Mouse (Mus musculus) cerebellum, postnatal 14 days (tissue): Measurements from ENCODE around the gene Slc44a3.

ENCODE experiments used
- DNase-seq, 2 experiments: peaks; one replicate each; pipeline ENCODE4 v3.0.0; 2021; ENCODE audit warnings: mixed read lengths in 2 of 2

Gene Slc44a3

DNA sequence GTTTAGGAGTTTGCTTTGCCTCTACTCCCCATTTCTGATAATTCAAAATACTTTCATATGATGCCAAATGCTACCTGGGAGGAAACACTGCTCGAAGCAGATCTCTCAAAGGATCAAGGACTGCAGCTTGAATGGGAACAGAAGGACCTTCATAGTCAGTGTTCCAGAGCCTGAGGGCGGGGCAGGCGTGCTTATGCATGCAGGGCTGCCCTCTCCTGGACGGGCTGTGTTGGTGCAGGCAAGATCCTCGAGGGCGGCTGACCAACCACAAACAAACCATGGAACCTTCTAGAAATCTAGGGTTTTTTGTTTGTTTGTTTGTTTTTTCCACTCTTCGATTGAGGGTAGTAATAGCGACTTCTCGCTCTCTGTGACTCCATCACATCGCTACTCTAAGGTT, 32.0 kb downstream of the Slc44a3 start:
- peak; percentile 78 to 84 for DNase-seq

DNA sequence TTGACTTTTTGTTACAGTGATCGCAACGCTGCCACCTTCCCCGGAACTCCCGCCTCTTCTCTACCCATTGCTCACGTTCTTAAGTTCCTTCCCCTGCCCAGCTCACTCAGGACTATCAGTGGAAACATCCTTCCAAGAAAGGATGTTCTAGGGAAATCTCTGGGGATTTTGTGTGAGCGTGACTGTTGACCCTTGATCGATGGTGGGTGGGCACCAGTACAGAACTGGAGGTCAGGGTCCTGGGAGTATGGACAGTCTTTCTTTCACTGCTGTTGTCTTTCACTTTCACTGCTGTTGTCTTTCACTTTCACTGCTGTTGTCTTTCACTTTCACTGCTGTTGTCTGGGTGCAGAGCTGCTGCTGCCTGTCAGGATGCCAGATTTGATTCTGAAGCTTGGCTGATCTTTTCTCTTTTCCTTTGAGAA, 38.2 kb downstream of the Slc44a3 start:
- DNase-seq, result no peak

DNA sequence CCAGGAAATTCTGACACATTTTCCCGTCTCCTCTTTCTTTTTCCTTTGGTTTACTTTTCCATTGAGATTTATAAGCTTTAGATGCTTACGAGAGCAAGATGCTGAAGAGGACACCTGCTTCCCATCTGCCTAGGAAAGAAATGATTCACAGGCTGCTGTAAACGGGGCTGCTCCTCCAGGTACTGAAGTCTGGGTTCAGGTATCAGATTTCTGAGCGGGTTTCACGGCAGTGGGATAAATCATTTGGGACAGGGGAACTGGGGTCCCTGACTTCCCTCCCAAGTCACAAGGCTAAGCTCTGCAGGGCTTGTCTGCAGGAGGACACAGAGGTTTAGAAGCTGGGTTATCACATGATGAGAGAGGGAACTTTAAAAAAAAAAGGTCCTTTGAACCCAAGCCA, 40.2 kb downstream of the Slc44a3 start:
- no peak for DNase-seq

DNA sequence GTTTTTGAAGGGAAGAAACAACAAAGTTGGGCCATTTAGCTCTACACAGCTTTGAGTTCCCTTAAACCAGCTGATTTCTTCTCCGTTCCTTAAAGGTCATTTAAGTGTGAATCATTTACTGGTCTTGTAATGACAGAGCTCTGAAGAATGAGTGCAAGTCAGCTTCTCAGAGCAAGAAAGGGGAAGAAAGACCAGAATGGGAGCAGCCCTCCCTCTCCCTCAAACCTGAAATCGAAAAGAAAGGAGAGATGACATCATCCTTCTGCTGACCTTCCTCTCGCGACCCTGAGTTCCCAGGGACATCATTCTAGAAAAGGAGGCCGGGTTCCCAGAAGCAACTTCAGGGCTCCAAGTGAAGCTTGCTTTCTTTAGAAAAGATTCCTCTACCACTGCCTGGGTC, 41.3 kb downstream of the Slc44a3 start:
- no peak for DNase-seq

DNA sequence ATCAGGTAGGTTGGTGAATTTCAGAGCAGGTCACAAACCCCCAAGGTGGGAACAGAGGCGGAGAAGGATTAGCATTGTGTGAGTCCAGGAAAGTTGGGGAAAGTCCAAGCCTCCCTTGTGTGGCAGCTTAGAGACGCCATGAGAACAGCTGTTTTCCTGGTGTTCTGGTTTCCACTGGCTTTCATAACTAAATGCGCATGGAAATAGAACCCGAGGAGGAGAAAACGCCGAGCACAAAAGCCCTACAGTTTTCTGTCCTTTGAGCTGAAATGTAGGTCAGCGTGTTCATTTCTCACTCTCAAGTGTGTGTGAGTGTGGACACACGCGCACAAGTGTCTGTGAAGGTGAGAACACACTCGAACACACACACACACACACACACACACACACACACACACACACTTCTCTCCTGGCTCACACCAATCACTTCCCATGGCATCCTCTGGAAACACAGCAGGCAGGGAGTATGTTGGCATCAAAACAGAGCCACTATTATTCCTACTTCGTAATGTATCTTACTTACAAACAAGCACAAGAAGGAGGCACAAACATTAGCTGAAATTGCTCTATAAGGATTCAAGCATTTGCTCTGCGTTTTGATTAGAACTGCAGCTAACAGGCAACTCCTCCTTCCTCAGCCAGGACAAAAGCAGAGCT, 42.6 kb downstream of the Slc44a3 start:
- DNase-seq, result no peak

DNA sequence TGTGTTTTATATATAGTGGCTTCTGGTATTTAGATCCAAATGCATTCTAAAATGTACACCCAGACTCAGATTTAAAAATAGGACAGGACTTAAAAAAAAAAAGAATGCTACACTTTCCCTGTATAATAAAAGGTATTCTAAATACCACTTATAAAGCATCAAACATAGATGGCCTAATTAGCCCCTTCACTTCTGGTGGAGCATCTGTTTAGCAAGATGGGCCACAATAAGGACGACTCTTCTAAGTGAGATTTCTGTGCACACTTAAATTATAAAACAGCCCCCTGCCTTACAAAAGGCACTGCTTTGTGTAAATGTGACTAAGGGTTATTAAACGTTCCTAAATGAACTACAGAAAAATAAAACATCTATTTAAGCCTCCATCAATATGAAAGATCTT, 47.0 kb downstream of the Slc44a3 start:
- no peak for DNase-seq

DNA sequence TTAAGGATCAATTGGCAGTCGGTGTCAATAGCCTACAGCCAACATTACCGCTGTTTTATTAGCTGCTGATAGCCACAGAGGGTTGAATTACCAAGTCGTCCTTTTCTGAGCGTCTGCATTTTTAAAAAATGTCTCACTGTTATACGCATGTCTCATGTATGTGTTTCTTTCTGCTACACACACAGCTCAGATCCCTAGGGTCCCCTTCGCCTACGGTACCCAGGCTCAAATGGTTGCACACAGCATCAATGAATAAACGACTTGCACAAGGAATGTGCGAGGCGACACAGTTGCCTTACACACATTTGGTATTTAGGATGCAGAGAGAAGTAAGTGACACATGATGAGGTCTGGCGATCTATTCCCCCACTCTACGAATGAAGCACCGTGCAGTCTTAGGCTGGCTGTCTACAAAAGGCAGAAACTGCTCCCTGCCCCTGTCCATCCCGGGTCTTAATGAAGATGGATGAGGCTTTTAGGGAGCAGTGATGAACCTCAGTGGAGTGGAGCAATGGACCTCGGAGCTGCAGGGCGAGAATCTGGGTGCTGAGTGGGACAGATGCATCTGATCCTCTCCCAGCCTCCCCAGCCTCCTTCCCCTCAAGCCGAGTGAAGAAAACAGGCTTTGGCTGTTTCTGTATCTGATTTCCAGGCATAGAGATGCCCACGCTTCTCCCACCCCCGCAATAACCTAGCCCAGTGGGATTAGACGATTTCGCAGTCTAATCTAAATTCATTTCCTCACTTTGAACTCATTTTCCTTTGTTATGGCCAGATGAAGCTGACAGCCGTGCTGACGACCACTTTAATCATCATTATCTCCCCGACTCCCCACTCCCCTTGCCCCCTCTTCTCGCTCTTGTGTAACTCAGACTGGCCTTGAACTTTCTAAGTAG, 48.7 kb downstream of the Slc44a3 start:
- DNase-seq, result no peak

DNA sequence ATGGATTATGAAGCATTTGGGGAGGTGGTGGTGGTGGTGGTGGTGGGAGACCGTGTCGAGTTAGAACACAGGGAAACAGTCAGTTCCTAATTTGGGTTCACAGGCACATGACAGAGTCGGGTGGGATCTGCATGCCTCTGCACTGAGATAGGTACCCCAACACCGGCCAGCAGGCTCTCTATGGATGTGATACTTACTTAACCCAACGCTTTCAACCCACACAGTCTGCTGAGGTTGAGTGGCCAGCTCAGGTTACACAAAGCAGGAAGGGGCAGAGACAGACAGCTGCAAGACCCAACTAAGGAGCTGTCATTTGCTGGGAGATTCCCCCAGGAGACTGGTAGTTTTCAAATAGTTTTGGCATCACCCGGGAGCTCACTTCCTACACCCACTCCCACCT, 50.6 kb downstream of the Slc44a3 start:
- DNase-seq, result no peak

DNA sequence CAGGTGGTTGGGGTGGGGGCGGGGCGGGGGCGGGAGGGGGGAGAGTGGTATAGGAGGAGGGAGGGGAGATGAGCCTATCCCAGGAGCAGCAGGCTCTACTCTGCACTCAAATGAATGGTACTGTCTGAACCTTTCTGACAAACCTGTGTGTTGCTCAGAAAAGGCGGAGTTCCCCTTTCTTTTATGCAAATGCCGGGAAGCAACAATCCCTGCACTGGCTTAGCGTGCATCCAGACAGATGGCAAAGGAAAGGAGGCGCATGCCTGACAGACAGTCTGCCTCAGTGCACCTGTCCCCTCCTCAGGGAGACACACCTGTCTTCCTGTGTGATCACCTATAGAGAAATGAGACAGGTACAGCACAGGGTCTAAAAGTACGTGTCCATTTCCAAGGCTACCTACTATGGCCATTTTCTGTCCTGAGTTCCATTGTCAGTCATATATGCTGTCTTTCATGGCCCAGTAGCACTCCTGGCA, 51.2 kb downstream of the Slc44a3 start:
- no peak for DNase-seq

DNA sequence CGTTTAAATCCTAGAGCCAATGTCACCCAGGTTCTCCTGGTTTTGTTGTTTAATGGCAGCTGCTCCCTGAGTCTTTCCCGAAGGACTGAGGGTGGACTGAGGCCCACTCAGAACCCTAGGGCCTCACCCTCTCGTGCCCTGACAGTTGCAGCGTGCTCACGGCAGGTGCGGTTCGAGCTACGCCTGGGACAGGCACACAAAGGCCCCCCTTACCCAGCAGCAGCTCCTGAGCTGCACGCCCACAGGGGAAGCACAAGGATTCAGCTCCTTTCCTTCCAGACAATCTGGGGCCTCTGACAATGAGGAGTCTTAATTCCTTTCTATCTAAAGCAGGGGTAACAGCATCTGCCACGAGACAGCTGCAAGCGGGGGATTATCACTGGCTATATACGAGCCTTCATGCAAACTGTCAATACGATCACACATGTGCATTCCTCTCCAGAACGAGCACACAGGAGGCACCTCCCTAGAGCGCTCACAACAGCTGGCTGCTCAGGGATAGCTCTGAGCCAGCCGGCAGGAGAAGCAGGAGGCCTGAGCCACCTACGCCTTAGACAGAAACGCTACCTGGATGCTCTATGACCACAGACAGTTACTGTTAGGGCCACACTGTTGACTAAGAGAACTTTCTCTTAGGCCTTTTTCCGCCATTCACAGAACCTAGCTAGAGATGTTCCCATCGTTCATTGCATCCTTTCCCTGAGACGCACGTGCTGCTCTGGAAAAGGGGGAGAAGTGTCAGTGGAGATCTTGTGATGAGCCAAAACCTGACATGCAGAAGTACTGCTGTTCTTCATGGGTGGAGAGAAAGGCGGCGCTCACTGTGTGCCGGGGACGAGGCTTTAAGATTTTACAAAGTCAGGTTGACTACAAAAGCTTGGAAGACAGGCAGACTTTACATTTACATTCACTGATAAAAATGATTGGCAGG, 51.9 kb downstream of the Slc44a3 start:
- DNase-seq, result no peak

DNA sequence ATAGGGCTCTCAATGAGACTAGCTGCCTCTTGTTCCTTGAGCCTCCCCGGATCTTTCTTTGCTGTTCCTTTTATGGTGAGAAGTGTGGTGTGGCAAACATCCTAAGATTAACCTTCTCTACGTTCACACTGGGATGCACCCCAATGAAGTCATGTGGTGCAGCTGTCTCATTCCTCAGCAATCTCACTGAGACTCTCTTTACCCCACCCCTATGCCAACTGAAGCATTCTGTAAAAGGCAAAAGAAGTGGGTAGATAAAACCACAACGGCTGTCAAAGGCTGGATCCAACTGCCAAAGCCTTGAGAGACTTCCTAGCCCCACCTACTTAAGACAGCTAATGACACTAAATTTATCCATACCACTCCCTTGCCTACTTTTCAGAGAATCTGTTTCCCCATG, 57.5 kb downstream of the Slc44a3 start:
- no peak for DNase-seq

DNA sequence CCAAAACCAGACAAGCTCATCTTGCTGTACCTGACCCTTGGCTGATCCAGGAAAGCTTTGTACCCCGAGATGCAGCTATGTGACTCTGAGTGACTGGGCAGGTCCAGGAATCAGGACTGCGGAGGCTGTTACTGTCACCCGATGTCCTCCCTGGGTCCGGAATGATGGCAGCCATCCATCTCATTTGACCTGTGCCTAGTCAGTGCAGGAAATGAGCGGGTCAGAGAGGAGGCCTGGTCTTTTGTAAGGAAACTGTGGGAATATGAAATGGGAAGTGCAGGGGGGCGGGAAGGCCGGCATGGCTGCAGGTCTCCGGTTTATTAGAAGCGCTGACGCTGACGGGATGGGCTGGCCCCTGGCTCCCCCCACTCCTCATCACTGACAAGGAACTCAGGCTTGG, 60.5 kb downstream of the Slc44a3 start:
- no peak for DNase-seq

DNA sequence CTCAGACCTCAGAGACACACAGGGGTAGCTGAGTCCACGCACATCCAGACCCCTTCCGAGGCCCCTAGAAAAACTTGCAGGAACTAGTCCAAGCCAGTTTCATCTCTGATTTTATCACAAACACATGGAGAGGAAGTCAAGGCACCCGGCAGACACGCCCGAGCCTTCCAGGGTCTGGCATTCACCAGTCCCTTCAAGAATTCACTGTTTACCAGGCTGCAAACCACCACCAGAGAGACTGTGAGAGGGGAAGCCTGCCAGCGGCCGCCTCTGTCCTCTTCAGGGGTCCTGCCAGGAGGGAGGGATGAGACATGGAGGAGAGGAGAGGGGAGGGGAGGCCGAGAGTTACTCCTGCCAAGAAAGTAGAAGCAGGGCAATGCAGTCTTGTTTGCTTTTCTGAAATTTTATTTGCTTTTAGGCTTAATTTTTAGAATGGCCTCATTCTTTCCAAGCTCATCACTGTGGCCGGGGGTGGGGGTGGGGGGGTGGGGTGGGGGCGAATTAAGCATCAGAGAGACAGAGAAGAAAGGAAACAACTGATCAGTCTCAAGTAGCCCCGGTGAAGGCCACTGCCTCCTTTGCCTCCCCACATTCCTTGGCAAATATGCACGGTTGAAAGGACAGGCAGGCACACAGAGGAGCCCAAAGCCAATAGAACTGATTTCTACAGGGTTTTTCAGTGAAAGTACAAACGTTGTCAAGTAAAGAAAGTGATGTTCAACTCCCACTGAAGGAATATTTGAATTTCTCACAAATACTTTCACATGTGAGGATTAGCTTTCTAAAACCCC, 62.8 kb downstream of the Slc44a3 start:
- peak; percentile 27 to 45 for DNase-seq

DNA sequence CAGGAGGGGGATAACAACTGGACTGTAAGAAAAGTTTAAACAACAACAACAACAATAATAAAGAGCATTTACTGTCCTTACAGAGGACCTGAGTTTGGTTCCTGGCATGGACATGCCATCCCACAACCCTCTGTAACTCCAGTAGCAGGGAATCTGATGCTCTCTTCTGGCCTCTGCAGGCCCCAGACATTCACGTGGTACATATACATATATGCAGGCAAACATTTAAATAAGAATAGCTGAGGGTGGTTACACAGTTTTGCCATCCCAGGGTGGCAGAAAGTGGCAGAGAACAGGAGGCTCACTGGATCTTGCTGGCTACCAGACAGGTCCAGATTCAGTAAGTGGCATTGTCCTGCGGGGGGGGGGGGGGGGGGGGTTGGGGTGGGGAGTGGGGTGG, 64.1 kb downstream of the Slc44a3 start:
- DNase-seq, result no peak

DNA sequence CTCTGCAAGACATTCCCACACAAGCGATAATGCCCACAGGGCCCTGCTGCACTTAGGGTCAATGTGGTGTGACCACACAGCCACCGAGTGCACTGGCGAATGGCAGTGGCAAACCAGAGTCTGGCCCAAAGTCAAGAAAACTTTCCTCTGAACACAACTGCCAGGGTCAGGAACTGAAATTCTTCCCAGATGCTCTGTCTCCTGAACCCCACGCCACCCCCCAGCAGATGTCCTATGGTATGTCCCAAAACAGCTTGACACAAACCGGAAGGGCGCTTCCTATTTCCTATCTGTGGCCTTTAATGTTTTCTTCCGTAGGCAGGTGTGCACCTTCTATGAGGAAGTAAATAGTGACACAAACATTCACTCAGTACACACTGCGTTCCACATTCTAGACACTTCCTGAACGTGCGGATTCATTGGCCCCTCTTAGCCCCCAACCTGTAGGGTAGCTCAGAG, 65.1 kb downstream of the Slc44a3 start:
- DNase-seq, result no peak

DNA sequence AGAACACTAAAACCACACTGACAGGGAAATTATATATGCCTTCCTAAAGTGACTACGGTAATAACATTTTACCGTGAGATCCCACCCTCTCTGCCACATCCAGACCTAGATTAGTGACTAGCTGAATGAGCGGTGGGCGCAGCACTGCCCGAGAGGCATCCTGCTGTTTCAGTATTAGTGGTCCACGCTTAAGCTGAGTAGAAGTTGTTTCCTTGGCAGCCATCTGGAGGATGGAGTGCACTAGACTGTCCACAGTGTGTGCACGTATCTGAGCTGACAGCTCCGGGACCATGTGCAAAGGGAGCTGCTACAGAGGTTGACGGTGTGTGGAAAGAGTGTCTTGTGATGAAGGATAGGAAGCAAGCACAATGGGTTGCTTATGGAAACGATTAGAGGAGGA, 66.4 kb downstream of the Slc44a3 start:
- no peak for DNase-seq

DNA sequence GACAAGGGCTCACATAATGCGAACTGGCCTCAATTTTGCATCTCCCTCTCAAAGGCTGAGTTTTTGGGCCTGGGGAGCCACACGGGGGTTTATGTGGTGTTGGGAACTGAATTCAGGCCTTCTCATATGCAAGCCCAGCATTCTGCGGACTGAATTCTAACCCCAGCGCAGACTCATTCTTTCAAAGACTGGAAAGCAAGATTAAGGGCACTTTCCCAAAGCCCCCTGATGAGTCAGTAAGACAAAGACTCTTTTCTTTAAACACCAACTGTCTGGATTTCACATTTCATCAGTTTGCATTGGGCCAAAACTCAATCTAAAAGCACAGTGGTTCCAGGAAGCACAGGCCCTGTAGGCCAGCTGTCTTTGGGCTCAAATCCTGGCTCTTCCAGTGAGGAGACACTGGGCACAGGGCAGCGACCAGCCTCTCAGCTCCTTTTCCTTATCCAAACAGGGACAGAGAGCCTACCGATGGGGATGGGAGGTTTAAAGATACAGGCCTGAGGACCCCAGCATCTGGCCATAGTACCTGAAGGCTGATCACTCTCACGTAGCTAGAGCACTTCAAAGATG, 67.4 kb downstream of the Slc44a3 start:
- peak in 1 of 2 experiments; percentile 15 for DNase-seq

DNA sequence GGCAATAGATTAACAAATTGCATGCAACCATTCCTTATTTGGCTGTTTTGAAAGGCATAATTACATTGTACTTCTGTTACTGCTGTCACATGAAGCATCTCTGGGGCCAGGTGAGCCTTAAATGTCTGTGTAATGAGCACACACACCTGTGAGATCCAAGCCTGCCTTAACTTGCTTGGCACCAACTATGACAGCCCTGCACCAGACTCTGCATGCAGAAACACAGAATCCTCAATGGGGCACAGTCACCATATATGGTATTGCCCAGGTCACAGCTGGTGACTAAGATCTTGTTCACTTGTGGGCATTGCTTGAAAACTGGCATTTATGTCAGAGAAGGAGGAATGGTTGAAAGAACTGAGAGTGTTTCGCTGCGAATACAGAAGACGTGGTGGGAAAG, 69.4 kb downstream of the Slc44a3 start:
- DNase-seq, result no peak

DNA sequence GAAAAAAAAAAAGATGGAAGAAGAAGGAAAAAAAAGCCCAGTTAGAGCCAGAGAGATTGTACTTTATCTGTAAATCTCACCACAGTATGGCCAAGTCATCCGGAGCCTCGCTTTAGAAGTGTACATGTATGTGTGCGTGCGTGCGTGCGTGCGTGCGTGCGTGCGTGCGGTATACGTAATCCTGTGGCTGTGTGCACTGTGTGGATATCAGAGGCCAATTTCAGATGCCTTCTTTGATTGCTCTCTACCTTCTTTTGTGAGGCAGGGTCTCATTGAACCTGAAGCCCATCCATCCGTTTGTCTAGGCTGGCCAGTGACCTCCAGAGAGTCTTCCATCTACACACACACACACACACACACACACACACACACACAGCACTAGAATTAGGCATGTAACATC, 70.7 kb downstream of the Slc44a3 start:
- no peak for DNase-seq

DNA sequence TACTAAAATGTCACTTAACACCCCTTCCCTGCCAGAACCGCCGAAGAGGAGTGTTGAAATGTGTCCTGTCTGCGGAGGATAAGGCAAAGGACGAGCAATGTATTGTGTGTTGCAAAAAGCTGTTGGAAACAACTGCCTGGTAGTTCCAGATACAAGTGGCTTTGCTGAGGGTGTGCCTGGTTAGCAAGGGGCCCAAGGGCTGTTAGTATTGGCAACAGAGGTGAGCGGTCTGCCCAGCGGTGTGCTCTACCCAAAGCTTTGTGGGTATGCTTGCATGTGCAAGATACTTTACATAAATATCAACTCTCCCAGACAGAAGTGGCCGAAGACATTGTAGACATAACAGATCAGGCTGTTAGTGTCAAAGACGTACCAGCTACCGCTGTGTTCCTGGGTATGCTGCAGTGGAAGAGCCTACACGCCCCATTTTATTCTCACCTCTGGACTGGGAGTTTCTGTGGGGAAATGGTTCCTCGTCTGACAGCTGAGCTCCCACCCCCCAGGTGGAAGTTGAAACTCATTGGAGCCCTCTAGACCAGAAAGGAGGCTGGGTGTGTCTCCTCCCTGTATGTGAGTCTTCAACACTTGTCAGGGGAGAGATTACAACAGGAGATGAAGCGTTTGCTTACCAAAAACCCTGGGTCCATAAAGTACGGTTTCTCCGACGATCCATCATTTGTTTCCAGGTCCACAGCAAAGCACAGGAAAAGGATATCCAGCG, 71.6 kb downstream of the Slc44a3 start:
- DNase-seq, result no peak
